Mouse (Mus musculus) small intestine, adult 2 months (tissue): Measurements from ENCODE around the gene Crlf1. TPM values are rescaled to one million over a fixed set of nuclear protein-coding genes. Genes with fewer than 3 reads are reported as not detected.

Experiments used
- H3K27ac ChIP-seq: fragments of 200-500 bp; 2 replicates; pipeline ENCODE4 v1.5.1; 2012; ENCODE audit warnings: low read depth, low read length, control low read depth, inconsistent platforms; ENCODE audit not compliant: insufficient read depth
- H3K27me3 ChIP-seq: fragments of 200-500 bp; 2 replicates; pipeline ENCODE4 v1.6.1; 2012; ENCODE audit warnings: mild to moderate bottlenecking, moderate library complexity, low read length, inconsistent platforms; ENCODE audit not compliant: control insufficient read depth, insufficient read depth
- H3K36me3 ChIP-seq: fragments of 200-500 bp; 2 replicates; pipeline ENCODE4 v1.6.1; 2012; ENCODE audit warnings: mild to moderate bottlenecking, low read length, control low read depth, inconsistent platforms; ENCODE audit not compliant: control insufficient read depth, insufficient read depth
- H3K4me1 ChIP-seq: fragments of 200-500 bp; 2 replicates; pipeline ENCODE4 v1.6.1; 2012; ENCODE audit warnings: low read length, inconsistent platforms, mixed read lengths; ENCODE audit not compliant: control insufficient read depth, insufficient read depth, insufficient read length
- H3K4me3 ChIP-seq: fragments of 200-500 bp; 2 replicates; pipeline ENCODE4 v1.5.1; 2012; ENCODE audit warnings: low read depth, mild to moderate bottlenecking, control low read depth, inconsistent platforms, low read length, moderate library complexity
- CTCF ChIP-seq: fragments of 200-500 bp; IDR thresholded peaks from 2 replicates; pipeline ENCODE4 v1.5.1; 2012; ENCODE audit warnings: low read depth, mild to moderate bottlenecking, control low read depth, inconsistent platforms, low read length, moderate library complexity, mixed read lengths; ENCODE audit not compliant: insufficient replicate concordance, insufficient read length; ENCODE audit errors: extremely low read depth
- POLR2A ChIP-seq: fragments of 200-500 bp; IDR thresholded peaks from 2 replicates; pipeline ENCODE4 v1.6.1; 2012; ENCODE audit warnings: low read depth, mild to moderate bottlenecking, control low read depth, inconsistent platforms, low read length, moderate library complexity
- WGBS: fragments of 180-500 bp; shearing (Covaris S2); methylation state at CpG from one replicate; pipeline ENCODE4 v1.1.7; 2018; 5-methylcytosine and 5-hydroxymethylcytosine counted together
- polyA plus RNA-seq: library from polyadenylated mRNA; depleted of rRNA; stranded (reverse); fragments of >200 nt; gene quantifications from 2 replicates; pipeline ENCODE4 v1.2.3, GENCODE M21; 2012

Crlf1 gene
- polyA plus RNA-seq, 1 experiment, result 2.3 TPM

DNA sequence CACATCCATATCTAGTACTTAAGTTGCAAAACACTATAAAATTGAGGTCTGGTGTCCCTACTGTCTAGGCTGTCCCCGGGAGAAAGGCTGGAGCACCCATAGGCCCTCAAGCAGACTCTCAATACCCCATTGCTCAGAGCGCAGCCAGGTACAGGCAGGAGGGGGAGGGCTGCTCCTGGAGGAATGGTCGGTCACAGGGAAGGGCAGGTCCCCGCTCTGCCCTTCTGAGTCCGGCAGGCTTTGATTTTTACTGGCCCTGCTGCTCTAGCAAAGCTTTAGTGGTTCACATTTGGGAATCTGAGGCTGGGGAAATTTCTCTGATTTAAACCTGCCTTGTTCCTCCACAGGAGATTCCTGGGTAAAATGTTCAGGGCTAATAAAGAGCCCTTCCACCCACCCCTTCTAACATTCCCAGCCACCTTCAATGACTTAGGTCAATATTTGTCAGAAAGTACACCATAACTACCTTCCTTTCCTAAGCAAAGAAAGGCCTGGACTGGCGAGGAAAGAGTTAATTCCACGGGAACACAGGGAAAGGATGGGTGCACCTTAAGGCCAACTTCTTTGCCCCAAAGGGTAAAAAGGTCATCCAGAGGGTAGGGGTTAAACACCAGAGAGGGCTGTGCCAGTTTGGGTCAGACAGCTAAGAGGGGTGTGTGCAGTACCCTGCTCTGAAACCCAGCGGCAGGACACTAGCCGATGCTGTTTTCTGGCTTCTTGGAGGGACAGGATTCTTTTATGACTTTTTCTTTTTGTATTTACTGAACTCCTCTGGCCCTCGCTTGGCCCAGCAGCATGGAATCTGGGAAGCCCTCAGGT is 2.7 kb upstream of the Crlf1 start:
- Histone ChIP-seq H3K27ac (no peak overlapping the region), H3K4me3 (no peak overlapping the region), H3K4me1 (peaks cover 7% of the 10 kb centered on the region; the same call in 1 of the 2 replicates), H3K27me3 (peaks cover 90% of the 10 kb centered on the region), H3K36me3 (no peaks in the 10 kb centered on the region)
- TF ChIP-seq POLR2A (no peak), CTCF (no peak)
- WGBS, result 24% methylated on average over 10 of the region's 10 CpGs

DNA sequence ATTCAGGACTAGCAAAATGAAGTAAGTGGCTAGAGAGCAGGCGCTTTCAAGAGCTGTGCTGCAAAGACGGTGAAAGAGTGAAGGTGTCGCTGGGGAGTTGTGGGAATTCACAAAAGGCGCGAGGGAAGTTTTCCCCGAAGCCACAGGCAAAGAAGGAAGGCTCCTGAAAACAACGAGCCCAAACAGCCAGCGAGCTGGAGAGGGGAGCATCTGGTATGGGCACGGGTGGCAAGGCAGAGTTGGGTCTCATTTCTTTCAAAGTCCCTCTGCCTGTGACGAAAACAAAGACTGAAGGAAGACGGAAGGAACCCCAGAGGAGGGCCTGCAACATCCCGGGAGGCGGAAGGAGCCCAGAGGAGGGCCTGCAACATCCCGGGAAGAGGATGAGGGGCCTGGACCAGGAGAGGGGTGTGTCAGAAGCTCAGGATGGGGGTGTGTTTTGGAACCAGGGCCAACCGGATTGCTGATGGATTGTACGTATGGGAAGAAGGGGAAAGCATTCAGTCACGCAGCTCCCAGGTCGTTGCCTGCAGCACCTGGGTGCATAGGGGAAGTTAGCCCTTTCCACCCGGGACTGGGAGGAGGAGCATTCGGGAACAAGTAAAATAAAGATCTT is 2.0 kb upstream of the Crlf1 start:
- WGBS, result 8% methylated on average over 20 of the region's 20 CpGs
- no peaks in the 10 kb centered on the region for H3K36me3 ChIP-seq
- peaks cover 7% of the 10 kb centered on the region; the same call in 1 of the 2 replicates for H3K4me1 ChIP-seq
- H3K27ac ChIP-seq, result no peak overlapping the region
- no peak overlapping the region for H3K4me3 ChIP-seq
- TF ChIP-seq CTCF (no peak), POLR2A (no peak)
- H3K27me3 ChIP-seq, result peaks cover 95% of the 10 kb centered on the region

DNA sequence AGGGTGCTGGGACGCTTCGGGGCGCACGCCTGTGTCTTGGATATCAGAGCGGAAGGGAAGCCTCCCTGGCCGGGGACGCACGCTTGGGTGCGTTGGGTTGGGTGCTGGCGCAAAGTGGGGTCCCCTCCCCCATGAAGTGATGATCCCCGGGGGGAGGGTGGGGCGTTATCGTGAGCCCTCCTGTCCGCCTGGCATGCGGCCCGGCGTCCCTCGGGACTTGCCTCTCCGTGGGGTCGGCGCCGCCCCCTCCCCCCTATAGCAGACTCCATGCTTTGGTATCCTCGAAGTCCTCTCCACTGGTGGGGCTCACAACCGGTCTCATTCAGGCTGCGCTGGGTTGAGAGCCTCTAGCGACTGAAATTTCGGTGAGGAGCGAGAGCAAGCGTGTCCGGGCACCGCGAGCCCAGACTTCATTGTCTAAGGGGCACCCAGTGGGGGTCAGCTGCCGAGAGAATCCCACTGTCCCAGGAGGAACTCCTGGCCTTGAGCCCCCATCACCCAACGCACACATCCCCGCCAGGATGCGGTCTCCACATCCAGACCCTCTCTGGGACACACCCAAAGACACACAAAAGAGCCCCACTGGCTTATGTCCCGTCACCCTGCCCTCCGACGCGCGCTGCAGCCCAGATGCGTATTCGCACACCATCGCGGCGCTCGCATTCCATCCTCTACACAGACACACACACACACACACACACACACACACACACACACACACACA is 896 bp downstream of the Crlf1 start:
- TF ChIP-seq CTCF, result no peak
- no peak for TF ChIP-seq POLR2A
- Histone ChIP-seq H3K36me3 (no peaks in the 10 kb centered on the region), H3K27me3 (peaks cover 83% of the 10 kb centered on the region), H3K27ac (no peak overlapping the region), H3K4me3 (no peak overlapping the region), H3K4me1 (peaks cover 2% of the 10 kb centered on the region; the same call in 1 of the 2 replicates)
- 3% methylated on average over 47 of the region's 47 CpGs for WGBS

DNA sequence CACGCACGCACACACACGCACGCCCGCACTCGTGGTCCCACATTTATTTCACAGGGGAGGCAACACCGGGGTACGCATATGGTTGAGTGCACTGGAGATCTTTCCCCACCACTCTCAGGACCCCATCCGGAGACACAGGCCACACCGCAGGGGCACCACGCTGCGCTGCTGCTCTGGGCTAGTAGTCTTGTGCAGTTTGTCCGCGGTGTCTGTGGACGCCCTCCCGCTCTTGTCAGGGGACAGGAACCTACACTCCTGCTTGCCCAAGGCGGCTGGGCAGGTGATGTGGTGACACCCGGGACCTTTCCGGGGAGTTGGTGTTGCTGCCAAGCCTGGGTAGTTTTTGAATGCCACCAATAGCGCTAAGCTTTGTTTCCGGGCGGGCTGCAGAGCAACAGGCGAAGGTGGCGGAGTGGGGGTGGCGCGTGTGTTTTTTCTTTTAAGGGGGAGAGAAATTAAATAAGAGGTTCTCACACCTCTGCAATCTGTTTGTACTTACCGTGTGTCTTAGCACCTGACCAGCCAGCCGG is 1.5 kb downstream of the Crlf1 start:
- Histone ChIP-seq H3K27me3 (peaks cover 78% of the 10 kb centered on the region), H3K4me3 (no peak overlapping the region), H3K27ac (no peak overlapping the region), H3K36me3 (no peaks in the 10 kb centered on the region), H3K4me1 (peaks cover 2% of the 10 kb centered on the region; the same call in 1 of the 2 replicates)
- TF ChIP-seq POLR2A, result no peak
- no peak for TF ChIP-seq CTCF
- 5% methylated on average over 28 of the region's 28 CpGs for WGBS

DNA sequence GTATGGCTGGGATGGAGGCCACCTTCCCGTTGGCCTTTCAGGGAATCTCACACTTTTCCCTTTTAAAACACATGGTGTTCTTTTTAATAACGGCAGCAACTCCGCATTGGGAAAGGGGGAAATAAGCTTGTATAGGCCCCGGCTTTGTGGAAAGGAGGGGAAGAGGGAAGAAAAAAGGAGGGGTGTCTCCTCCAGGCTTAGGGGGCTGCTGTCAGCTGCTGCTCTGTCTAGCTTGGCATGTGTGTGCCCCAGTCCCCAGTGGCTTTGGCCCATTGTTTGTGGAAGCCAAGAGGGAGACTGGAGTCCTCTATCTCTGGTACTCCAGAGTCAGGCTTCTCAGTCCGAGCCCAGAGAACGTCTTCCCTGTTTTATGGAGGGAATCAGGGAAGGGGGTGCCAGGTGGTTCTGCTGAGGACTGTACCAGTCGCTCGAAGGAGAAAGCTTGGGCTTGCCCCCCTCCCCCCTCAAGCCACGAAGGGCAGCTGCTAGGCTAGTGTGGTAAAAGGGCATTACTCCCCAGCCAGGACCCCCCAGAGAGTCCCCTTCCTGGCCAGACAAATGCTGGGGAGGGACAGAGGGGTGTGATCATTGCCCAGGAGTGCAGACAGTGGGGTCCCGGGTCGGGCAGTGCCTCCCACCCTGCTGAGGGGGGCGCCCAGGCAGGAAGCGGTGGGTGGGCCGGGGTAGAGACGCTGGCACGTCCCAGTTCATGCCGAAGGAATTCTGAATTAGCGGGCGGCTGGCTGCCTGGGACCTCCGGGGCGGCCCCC is 2.2 kb downstream of the Crlf1 start:
- 11% methylated on average over 21 of the region's 21 CpGs for WGBS
- H3K27me3 ChIP-seq, result peaks cover 71% of the 10 kb centered on the region
- H3K27ac ChIP-seq, result no peak overlapping the region
- H3K4me3 ChIP-seq, result no peak overlapping the region
- TF ChIP-seq CTCF, result no peak
- TF ChIP-seq POLR2A, result no peak
- no peaks in the 10 kb centered on the region; the same call in 1 of the 2 replicates for H3K4me1 ChIP-seq
- H3K36me3 ChIP-seq, result no peaks in the 10 kb centered on the region

DNA sequence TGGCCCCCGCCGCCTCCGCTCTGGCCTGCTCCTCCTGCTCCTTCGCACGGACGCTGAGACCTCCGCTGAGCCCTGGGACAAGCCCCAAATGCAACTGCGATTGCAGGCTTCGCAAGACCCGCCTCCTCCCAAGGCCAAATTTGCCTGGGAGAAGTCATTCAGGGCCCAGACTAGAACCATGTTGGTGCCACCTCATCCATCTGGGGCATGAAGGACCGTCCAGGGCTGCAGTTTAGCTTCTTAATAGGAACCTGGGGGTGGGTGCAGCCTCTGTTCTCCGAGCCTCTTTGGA is 2.8 kb downstream of the Crlf1 start:
- Histone ChIP-seq H3K27me3 (peaks cover 66% of the 10 kb centered on the region), H3K36me3 (no peaks in the 10 kb centered on the region), H3K27ac (no peak overlapping the region), H3K4me3 (no peak overlapping the region), H3K4me1 (peaks cover 2% of the 10 kb centered on the region)
- WGBS, result 12% methylated on average over 12 of the region's 12 CpGs
- no peak for TF ChIP-seq CTCF
- TF ChIP-seq POLR2A, result no peak
